Mouse (Mus musculus): ENCODE measurements around the gene Npr3.

DNA sequence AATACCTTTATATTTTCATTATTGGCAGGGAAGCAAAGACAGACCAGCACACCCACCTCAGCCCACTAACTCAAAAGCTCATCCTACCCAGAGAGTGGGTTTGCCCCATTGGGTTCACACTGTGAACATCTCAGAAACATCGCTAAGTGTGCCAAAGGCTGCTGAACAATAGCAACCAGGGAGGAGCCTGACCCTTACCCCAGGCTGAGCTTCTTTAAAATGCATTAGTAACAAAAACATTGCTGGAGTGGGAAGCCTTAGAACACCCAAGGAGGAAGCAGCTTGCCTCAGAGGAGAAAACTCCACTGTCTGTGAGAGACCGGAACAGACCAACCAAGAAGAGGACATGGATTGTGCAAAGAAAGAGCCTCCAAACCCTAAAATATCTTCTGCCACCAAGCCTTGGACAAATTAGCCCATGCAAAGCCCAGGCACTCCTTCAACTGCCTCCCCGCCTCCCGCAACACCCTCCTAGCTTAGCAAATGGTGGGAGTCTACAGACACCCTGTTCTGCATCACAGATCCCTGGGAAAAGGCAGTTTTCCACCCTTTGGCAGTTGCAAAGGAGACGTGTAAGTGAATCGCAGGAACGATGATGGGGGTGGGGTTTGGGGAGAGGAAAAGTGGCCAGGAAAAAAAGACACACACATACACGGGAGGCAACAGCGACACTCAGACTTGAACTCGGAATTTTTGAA is 24.4 kb downstream of the Npr3 start:
- TF ChIP-seq CTCF (IDR thresholded peaks at IDR 0.05; ENCODE audit: extremely low read depth, insufficient read depth, low read length) (no peak), POLR2A (IDR thresholded peaks at IDR 0.05; ENCODE audit: extremely low read depth, insufficient read depth, low read length) (no peak)

All from cortical plate, adult 2 months (tissue).